Mouse (Mus musculus) thymus, postnatal 4 days (tissue): ENCODE measurements at regions not wholly inside any gene's neighbourhood (a gene's known extent, or its start where the extent isn't known, plus 50 kb on each side); places are given as distances from the start of the nearest gene placed in this dataset.

Source experiments
- DNase-seq: peaks from one replicate; pipeline ENCODE4 v3.0.0; 2021

DNA sequence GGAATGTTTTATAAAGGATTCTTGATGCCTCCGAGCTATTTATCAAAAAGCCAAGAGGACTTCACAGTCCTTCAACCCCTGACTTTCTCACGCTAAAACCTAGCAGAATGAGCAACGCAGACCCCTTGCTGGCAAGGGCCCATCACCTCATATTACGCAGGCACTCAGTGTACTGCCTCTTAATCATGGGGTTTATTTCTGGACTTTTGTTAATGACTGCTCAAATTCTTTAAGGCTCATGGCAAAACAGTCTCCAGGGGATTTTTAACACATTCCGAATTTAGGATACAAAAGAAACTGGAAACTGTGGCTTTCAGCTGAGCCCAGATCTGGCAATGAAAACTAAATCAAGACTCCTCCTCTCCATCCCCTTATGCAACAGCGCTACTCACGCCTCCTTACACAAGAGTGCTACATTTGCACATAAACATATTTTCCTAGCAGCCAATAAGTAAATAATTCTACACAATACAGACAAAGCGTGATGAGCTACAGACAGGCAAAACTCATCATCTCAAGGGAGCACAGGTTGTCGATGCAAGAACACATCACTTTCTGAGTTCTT lies 492.0 kb upstream of the Id4 start:
- no peak for DNase-seq

DNA sequence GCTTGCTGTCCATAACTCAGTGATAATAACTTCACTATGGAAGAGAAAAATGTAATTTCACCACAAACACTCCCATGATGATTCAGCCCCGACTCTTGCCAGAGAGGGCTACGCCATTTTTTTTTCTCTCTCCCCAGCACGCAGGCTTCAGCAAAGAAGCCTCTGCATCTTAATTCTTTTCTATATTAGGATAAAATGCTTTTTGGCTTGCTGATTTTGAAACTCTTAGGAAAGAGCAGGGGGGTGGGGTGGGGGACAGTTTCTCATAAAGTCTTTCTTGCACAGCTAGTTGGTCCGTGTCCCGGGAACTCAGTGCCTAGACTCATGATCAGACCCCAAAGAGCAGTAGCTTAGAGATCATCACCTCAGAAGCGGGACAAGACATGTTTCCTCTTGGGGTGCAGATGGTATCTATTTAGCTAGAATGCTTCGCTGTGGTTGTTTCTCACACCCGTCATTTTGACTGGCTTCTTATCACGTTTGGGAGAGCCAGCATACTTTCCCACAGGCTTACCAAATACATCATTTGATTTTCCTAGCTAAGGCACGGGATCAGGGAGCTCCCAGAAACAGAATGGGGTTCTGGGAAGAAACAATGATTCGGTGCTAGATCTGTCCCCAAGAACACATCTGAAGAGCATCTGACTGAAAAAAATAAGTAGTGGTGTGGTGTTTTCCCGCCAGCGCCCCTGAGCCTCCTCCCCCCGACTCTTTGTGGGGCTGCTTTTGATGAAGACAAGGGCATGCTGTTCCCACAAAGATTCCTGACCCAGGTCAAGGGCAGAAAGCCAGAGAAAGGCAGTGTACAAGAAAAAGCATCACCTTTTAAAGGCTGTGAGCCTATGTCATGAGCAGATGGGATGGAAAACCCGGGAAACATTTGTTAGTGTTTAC lies 483.6 kb upstream of the Id4 start:
- no peak for DNase-seq

DNA sequence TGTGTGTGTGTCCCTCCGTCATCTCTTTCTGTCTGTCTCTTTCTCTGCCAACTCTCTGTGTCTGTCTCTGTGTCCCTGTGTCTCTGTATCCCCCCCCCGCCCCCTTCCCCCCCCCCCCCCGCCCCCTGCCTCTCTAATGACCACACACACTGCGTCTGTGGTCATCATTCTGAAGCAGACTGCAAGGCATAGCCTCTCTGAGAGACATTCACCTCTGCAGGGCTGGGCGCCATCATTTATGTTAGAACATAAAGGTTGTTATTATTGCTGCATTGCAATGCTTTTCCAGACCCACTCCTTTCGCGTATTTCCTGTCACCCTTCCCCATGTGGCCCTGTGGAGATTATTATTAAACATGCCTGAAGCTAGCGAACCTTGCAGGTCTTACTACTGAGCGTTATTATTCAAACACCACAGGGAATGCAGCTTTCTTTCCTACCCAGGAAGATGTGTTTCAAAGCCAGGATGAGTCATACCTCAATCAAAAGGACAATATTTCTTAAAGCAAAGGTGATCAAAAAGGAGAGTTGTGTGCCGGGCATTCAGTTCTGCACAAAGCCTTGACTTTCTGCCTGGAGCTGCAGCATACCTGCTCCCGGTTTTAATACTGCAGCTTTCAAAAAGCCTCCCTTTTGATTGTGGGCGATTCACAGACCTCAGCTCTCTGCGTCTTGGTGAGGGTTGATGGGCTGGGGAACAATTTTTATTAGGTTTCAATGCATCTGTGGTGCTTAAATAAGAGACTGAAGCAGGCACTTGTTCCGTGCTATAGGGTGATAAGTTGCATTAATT lies 482.6 kb upstream of the Id4 start:
- no peak for DNase-seq

DNA sequence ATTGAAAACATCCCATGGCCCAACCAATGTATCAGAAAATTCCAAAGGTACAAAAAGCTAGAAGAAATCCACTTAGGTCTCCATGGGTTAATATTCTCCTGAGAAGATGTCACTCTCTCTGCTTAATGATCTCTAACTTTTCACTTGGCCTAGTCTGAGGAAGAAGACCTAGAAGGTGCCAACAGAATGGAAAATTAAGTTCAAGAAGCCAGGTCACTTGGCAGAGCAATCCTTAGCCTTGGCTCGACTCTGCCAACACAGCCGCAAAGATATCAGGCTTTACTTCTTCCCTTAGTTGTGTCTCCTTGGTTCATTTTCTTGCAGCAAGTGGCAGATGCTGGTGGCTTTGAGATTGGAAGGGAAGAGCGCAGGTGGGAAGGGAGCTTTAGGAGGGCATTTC lies 476.6 kb upstream of the Id4 start:
- no peak for DNase-seq

DNA sequence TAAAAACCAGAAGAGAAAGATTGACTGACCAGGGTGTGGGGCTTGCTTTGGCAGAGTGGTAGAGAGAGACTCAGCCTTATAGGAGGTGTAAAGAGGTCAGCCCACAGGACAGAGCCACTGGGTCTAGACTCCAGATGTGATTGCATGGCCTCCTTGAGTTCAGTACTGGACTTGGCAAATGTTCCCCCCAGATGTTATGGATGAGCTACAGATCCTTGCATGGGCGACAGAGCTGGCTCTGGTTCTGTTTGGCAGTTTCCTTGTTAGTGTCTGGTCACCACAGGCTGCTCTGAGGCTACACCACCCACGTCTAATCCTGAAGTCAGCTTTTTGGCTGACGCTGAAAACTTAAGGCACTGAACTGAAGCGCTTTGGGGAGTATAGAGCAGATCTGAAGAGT lies 463.2 kb upstream of the Id4 start:
- DNase-seq = no peak

DNA sequence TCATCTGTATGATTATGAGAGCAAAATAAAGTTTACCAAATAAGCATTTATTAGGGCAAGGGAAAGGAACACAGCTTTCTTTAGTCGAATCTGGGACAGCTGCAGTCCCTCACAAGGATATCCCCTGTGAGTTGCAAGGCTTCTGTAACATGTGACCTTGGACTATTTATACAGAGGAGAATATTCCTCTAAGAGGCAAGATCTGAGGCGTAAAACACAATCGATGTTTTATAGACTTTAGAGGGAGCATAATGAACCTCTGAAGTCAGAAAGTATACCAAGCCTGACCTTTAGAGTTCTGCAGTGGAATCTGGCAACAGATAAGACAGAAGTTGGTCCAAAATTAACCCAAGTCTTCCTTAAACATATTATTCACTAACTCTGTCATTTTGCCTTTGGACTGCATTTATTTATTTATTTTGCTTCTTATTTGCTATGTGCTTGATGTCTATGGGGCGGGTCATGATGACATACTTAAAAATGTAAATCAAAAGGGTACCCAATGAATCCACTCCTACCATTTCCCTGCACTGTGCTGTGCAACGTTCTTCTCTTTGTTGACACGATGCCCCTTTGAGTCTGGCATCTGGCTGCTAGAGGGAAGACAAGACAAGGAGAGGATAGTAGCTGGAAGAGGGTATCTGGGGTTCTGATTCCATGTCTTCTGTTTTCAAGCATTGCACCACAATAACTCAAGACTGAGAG lies 449.2 kb upstream of the Id4 start:
- no peak for DNase-seq

DNA sequence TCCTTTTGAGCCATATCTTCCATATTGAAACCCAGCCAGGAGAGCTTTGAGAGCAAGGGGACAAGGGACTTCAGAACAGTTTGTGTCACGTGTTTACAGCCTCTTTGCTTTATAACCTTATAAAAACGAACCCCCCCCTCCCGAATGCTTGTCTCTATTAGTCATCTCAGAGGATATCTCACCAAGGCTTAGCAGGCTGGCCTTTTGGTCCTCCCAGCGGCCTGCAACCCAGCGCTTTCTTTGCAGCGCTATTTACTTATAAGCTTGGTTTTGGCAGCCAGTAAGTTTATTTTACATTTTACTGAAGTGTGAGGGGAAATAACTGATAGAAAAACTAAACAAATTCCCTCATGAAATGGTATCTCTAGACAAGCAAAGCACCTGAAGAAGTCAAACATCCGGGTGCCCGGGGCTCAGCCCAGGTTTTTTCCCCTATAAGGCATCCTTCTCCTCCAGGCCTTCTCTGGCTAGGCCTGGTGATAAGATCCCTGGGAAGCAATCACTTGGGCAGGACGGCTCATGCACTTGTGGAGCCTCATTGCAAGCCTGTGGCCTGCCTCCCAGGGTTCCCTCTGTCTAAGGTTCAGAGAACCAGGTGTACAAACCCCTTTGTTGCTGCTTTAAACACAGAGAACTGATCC lies 442.0 kb upstream of the Id4 start:
- DNase-seq = no peak

DNA sequence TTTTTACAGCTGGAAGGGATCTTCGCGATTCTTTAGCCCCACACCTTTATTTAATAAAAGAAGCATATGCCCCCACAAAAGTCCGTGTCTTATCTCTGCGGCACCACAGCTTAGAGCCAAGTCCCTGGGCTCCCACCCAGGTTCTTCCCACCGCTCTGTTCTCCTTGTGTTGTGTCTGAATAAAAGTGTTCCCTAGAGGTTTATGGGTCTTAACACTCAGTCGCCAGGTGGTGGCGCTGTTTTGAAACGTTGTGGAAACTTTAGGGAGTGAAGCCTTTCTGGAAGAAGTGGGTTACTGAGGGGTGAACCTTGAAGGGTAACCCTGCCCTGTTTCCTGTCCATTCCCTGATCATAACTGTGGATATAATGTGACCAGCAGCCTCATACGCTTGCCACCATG lies 424.5 kb upstream of the Id4 start:
- peak; percentile 5 for DNase-seq

DNA sequence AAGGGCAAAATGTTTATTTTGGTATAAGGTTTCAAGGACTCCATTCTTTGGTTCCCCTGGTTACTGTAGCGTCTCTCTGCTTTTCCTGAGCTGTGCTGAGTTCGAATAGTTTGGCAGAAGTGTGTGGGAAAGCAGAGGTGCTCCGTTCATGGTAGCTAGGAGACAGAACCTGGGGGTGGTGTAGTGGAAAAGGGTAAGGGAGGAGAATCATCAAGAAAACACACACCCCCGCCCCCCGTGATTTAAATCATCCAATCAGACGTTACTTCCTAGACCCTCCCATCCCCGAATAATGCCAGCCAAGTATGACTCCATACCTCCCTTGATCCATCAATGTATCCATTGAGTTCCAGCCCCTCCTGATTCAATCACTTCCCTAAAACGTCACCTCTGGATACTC lies 418.6 kb upstream of the Id4 start:
- DNase-seq = no peak

DNA sequence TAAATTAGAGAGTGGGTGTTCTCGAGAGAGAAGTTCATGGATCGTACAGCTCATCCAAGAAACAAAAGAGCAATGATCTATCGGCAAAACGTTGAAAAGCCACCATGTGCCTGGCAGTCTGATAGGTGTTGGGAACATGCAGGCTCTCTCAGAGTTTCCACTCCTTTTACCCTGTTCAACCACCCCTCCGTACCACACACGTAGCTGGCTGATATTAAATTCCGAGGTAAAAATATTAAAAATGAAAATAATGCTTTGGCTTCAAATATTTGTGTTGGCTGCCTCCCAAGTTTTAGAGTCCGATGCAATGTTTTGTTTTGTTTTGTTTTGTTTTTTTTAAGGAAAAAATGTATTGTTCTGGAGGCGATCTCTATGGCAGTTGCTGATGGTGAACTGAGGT lies 418.0 kb upstream of the Id4 start:
- no peak for DNase-seq

DNA sequence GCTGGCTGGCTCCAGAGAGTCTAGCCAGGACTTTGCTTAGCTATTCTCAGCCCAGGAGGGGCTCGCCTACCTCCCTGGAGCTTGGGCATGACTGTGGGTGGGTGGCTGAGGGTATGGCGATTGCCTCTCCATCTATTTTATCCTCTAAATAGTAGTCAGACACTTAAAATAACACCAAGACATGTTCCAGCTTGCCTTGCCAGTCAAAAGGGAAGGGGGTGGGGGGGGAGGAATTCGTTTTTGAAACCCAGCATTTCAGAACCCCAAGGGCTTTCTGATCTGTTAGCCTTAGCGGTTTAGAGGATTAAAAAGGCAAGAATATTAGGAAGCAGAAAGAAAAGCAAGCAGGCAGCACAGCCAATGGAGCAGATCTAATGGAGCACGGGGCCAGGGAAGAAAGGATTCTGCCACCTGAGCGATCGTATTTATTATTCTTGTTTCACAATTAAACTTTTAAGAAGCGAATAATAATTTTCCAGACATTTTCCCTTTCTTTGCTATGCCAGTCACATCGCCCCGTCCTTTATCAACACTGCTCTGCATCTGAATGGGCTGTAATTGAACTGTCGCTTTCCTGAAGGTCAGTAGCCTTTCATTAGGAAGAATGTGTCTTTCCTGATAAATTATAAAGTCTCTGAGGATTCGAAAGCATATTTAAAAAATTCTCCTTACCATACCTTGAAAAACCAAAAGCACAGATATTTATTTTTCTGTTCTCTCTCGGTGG lies 417.3 kb upstream of the Id4 start:
- DNase-seq = no peak

DNA sequence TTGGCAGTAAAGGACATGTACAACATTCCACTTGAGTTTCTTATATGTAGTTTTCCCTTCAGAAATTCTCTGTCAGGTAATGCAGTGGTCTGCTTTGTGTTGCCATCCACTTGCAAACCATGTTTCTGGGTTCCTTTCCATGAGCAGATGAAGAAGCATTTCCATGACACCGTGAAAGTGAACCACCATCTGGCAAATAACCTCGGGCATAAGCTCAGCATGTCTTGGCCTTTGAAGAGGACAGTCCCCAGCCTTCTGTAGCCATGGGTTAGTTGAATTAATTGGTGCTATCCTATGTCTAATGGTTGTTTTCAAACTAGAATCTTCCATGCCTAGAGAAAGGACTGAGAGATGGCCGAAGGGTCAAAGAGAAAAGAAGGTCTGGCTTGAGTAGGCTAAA lies 414.3 kb upstream of the Id4 start:
- no peak for DNase-seq

DNA sequence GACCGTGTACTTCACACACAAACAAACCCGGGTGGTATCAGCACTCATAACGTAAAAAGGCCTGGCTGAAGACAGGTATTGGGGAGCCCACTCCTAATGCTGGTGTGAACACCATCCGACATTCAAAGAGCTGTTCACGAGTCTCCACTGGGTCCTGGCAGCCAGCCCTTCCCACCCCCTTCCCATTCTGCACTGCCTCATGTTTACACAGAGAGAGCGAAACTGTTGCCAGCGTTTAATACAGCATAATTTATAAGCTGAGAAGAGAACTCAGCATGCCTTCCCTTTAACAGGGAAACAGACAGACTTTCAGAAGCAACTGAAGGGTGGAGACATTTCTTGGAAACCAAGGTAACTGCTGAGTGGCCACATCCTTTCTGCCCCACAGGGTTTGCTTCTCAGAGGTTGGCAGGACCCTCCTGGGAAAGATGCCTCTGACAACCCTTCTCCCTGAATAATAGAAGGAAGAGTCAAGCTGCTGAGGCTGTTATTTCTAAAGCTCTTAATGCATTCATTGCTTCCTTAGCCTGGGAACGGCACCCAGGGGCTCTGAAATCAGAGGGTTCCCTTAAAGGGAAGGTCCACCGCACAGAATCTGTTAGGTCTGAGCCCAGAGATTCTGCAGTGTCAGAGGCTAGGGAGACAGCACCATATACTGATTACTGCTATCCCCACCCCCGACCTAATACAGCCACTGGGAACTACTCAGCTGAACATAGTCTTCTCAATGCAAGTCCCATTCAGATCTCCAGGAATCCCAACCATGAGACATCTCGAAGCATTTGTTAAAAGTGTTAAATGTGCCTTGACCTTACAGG lies 412.4 kb upstream of the Id4 start:
- no peak for DNase-seq

DNA sequence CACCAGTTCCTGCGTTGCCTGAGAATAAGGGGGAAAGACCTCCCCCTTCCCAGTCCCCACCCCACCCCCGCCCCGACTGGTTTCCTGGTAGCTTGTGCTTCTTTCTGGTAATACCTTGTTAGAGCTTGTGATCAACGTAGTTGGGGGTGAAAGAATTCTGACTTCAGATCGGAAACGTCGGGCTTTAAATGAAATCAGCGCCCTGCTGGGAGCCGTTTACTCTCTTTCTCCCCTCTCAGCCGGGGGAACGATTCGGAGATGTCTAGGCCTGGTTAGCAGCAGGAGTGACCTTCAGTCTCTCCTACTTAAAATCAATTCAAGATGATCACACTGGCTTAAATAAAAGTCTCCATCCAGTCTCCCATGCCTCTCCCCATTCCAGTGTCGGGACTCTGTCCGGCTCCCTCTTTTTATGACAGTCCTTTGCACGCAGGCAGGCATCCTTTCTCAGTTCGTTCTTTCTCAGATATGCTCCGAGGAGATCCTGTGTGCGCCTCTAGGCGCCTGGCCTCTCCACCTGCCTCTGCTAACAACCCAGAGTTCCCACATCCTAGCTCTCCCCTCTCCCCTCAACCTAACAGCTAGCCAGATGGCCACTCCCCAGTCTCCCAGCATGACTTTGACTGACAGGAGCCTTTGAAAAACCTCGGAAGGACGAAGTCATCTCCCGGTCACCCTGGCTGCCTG lies 405.5 kb upstream of the Id4 start:
- no peak for DNase-seq

DNA sequence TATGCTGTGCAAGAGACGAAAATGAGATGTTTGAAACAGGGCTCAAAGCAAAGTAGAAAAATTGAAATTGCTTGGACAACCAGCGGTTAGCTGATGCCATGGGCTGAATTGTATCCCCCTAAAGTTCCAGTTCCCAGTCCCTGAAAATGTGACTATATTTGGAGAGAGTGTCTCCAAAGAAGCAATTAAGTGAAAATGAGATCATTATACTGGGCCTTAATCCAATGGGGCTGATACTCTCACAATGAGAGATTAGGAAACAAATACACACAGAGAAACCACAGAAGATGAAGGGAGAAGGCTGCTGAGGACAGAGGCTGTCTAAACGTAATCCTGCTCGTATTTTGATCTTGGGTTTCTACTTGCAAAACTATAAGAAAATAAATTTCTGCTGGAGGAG lies 402.1 kb upstream of the Id4 start:
- no peak for DNase-seq

DNA sequence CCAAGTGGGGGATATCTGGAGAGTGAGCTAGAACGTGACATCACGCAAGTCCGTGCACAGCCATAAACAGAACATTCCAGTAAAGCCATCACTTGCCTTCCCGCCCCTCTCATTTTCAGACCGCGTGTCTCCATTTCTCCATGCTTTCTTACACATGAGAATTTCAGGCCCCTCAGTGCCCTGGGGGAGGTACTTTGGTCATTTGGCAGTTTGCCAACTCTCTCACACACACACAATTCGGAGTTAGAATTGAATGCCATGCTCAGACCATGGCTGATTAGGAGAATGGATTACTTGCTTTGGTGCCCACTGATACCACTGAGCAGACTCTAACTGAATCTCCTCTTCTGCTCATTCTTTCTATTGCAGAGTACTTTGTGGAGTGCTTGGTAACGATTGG lies 400.7 kb upstream of the Id4 start:
- no peak for DNase-seq

DNA sequence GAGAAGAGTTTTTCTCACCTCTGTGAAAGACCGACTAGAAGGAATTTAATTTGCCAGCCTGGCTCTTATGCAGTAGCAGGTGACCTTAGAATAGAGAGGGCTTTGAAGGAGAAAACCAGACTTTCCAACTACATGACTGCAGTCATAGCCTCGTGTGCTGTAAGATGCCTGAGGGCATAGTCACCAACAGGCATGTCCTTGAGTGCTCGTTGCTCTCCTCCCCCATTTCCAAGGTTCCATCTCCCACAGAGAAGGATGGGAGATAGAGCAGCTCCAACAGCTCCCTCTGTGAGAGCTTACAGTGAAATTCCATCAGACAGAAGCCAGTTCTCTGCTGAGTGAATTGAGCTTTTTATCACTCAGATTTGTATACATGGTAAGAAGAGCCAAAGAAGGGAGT lies 398.1 kb upstream of the Id4 start:
- DNase-seq = no peak

DNA sequence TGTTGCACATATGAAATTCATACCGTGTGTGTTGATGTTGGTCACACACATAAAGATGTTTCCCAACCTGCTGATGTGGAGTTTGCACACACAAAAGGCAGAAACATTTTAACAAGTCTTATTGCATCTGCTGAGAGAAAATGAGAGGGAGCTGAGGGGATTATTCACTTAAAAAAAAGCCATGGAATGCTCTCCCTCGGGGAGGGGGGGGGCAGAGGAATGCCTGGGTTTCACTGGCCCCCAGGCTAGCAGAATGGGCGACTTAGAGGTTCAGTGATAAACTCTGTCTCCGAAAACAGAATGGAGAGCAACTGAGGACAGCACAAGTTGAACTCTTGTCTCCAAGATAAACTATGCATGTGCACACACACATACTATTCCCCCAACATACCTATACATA lies 392.4 kb upstream of the Id4 start:
- DNase-seq = no peak

DNA sequence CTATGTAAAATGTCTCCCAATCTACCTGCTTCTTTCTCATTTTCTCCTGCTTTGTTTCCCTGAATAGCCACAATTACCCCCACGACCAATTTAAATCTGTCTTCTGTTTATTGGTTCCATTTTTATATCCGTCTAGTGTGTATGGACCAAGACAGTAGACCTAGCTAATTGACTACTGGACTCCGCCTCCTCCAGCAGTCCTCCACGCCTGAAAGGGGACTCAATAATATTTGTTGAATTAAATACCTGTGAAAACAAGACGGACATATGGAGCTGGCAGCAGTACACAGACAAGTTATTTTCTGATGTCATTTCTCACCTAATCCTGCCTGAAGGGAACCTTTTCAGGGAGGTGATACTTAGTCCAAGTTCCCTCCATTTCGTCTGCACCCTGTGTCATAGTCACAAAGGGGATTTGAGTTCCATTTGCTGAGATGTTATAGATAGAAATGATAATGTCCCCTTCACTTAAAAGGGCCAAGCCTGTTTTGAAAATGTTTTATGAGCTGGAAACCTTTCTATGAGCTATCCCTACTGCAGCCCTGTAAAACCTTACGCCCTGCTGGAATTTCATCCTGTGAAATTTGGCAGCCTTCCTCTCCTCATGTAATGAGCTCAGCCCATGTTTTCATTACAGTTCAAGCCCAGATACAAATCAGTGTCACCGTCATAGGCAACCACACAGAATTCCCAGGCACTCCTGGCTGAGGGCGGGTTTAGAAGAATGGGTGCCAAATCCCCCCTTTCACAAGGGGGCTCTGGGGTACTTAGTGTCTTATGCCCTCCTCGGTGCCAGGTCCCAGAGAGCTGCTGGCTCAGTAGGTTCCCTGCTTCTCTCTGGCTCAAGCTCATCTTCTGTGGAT lies 391.1 kb upstream of the Id4 start:
- no peak for DNase-seq

DNA sequence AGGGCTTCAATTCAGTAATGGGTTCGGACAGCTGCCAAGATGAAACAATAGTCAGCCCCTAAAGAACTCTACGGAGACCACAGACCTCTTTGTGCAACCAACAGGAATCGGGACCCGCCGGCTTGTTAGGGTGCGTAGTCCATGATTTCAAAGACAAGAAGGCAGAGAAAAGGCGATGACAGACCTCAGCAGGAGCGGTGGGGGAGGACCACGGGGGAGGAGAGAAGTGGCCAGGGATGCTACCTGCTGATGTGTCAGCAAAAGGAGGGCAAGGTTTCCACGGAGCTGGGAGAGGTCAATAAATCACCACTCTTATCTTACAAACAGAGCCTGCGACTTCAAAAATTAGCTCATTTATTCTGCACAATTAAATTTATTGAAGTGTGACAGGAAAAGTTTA lies 388.4 kb upstream of the Id4 start:
- DNase-seq = no peak
